Mouse (Mus musculus): ENCODE measurements around the gene Rora. TPM values are rescaled to one million over a fixed set of nuclear protein-coding genes. Genes with fewer than 3 reads are reported as not detected.

Rora gene
- total and polyA plus RNA-seq, 2 experiments: 11.3 to 30.8 TPM

GRCm38 (mm10) chr9:68673221-68673620, 19.6 kb downstream of the Rora start:
- no peaks in the 10 kb centered on the region for H3K36me3 ChIP-seq (ENCODE audit: control insufficient read depth, insufficient read depth, low read length)
- TF ChIP-seq CTCF (IDR thresholded peaks at IDR 0.05; ENCODE audit: low read depth, low read length) (no peak), POLR2A (IDR thresholded peaks at IDR 0.05; ENCODE audit: extremely low read depth, insufficient read depth, low read length) (no peak)
- no peak overlapping the region for H3K27ac ChIP-seq (replicated peaks; ENCODE audit: insufficient read depth, low read depth, low read length)
- WGBS: 21% methylated on average over 1 of the region's 1 CpGs
- no peaks in the 10 kb centered on the region for H3K27me3 ChIP-seq (ENCODE audit: control insufficient read depth, insufficient read depth, low read length)
- no peaks in the 10 kb centered on the region for H3K79me2 ChIP-seq (ENCODE audit: control insufficient read depth, insufficient read depth, low read length)
- no peak overlapping the region for H3K4me3 ChIP-seq (ENCODE audit: insufficient read depth, low read depth, low read length)
- peaks cover 8% of the 10 kb centered on the region; the same call in 1 of the 2 replicates for H3K4me1 ChIP-seq (ENCODE audit: control insufficient read depth, insufficient read depth, low read length)
- peak; percentile 51 for DNase-seq (ENCODE audit: extremely low read depth, low read depth, low spot score)
- no peak overlapping the region for H3K9ac ChIP-seq (ENCODE audit: low read depth, low read length)

GRCm38 (mm10) chr9:68679871-68680374, 26.3 kb downstream of the Rora start:
- Histone ChIP-seq H3K9ac (ENCODE audit: low read depth, low read length) (no peak overlapping the region), H3K36me3 (ENCODE audit: control insufficient read depth, insufficient read depth, low read length) (no peaks in the 10 kb centered on the region), H3K27ac (replicated peaks; ENCODE audit: insufficient read depth, low read depth, low read length) (no peak overlapping the region), H3K4me3 (ENCODE audit: insufficient read depth, low read depth, low read length) (no peak overlapping the region), H3K79me2 (ENCODE audit: control insufficient read depth, insufficient read depth, low read length) (no peaks in the 10 kb centered on the region), H3K4me1 (ENCODE audit: control insufficient read depth, insufficient read depth, low read length) (no peaks in the 10 kb centered on the region), H3K27me3 (ENCODE audit: control insufficient read depth, insufficient read depth, low read length) (no peaks in the 10 kb centered on the region)
- TF ChIP-seq CTCF (IDR thresholded peaks at IDR 0.05; ENCODE audit: low read depth, low read length): no peak
- TF ChIP-seq POLR2A (IDR thresholded peaks at IDR 0.05; ENCODE audit: extremely low read depth, insufficient read depth, low read length): no peak
- 93% methylated on average over 12 of the region's 12 CpGs for WGBS
- no peak for DNase-seq (ENCODE audit: extremely low read depth, low read depth, low spot score)

GRCm38 (mm10) chr9:68683938-68684337, 30.4 kb downstream of the Rora start:
- 79% methylated on average over 3 of the region's 3 CpGs for WGBS
- TF ChIP-seq POLR2A (IDR thresholded peaks at IDR 0.05; ENCODE audit: extremely low read depth, insufficient read depth, low read length) (no peak), CTCF (IDR thresholded peaks at IDR 0.05; ENCODE audit: low read depth, low read length) (no peak)
- H3K4me3 ChIP-seq (ENCODE audit: insufficient read depth, low read depth, low read length): no peak overlapping the region
- no peaks in the 10 kb centered on the region for H3K27me3 ChIP-seq (ENCODE audit: control insufficient read depth, insufficient read depth, low read length)
- DNase-seq (ENCODE audit: extremely low read depth, low read depth, low spot score): no peak
- H3K4me1 ChIP-seq (ENCODE audit: control insufficient read depth, insufficient read depth, low read length): peaks cover 3% of the 10 kb centered on the region
- no peak overlapping the region for H3K9ac ChIP-seq (ENCODE audit: low read depth, low read length)
- no peak overlapping the region for H3K27ac ChIP-seq (replicated peaks; ENCODE audit: insufficient read depth, low read depth, low read length)
- no peaks in the 10 kb centered on the region for H3K79me2 ChIP-seq (ENCODE audit: control insufficient read depth, insufficient read depth, low read length)
- H3K36me3 ChIP-seq (ENCODE audit: control insufficient read depth, insufficient read depth, low read length): no peaks in the 10 kb centered on the region

DNA sequence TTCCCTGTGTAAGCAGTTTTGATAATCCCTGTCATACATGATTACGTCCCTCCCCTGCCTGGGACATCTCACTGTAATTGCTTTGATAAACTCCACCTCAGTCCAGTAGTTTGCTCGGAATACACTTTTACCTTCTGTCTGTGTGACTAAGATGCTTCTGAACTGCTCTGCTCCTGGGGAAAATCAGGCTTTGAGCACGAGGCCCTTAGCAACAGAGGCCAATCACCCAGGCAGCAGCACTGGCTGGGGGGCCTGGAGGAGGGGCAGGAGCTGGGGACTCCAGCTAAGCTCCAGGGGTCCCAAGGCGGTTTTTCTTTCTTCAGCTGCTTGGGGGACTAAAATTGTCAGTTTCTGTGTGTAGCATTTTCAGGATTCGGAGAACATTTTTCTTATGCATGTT, 32.0 kb downstream of the Rora start:
- no peak overlapping the region for H3K4me3 ChIP-seq (ENCODE audit: insufficient read depth, low read depth, low read length)
- no peak overlapping the region for H3K9ac ChIP-seq (ENCODE audit: low read depth, low read length)
- H3K79me2 ChIP-seq (ENCODE audit: control insufficient read depth, insufficient read depth, low read length): no peaks in the 10 kb centered on the region

GRCm38 (mm10) chr9:68687251-68687874, 33.8 kb downstream of the Rora start:
- 56% methylated on average over 10 of the region's 10 CpGs for WGBS
- no peaks in the 10 kb centered on the region for H3K79me2 ChIP-seq (ENCODE audit: control insufficient read depth, insufficient read depth, low read length)

More for the DNA sequence above, 32.0 kb downstream of the Rora start:
- Histone ChIP-seq H3K27me3 (ENCODE audit: control insufficient read depth, insufficient read depth, low read length) (no peaks in the 10 kb centered on the region), H3K27ac (replicated peaks; ENCODE audit: insufficient read depth, low read depth, low read length) (no peak overlapping the region), H3K36me3 (ENCODE audit: control insufficient read depth, insufficient read depth, low read length) (no peaks in the 10 kb centered on the region), H3K4me1 (ENCODE audit: control insufficient read depth, insufficient read depth, low read length) (peaks cover 3% of the 10 kb centered on the region)
- 81% methylated on average over 5 of the region's 5 CpGs for WGBS
- DNase-seq (ENCODE audit: extremely low read depth, low read depth, low spot score): no peak
- no peak for TF ChIP-seq POLR2A (IDR thresholded peaks at IDR 0.05; ENCODE audit: extremely low read depth, insufficient read depth, low read length)
- TF ChIP-seq CTCF (IDR thresholded peaks at IDR 0.05; ENCODE audit: low read depth, low read length): no peak

GRCm38 (mm10) chr9:68688151-68688550, 34.6 kb downstream of the Rora start:
- WGBS: 96% methylated on average over 2 of the region's 2 CpGs
- Histone ChIP-seq H3K36me3 (ENCODE audit: control insufficient read depth, insufficient read depth, low read length) (no peaks in the 10 kb centered on the region), H3K4me3 (ENCODE audit: insufficient read depth, low read depth, low read length) (no peak overlapping the region), H3K4me1 (ENCODE audit: control insufficient read depth, insufficient read depth, low read length) (peaks cover 3% of the 10 kb centered on the region), H3K79me2 (ENCODE audit: control insufficient read depth, insufficient read depth, low read length) (no peaks in the 10 kb centered on the region), H3K27me3 (ENCODE audit: control insufficient read depth, insufficient read depth, low read length) (no peaks in the 10 kb centered on the region), H3K9ac (ENCODE audit: low read depth, low read length) (no peak overlapping the region), H3K27ac (replicated peaks; ENCODE audit: insufficient read depth, low read depth, low read length) (no peak overlapping the region)
- peak; percentile 64 for DNase-seq (ENCODE audit: extremely low read depth, low read depth, low spot score)
- no peak for TF ChIP-seq CTCF (IDR thresholded peaks at IDR 0.05; ENCODE audit: low read depth, low read length)
- TF ChIP-seq POLR2A (IDR thresholded peaks at IDR 0.05; ENCODE audit: extremely low read depth, insufficient read depth, low read length): no peak

More at GRCm38 (mm10) chr9:68687251-68687874, 33.8 kb downstream of the Rora start:
- no peak overlapping the region for H3K4me3 ChIP-seq (ENCODE audit: insufficient read depth, low read depth, low read length)
- H3K9ac ChIP-seq (ENCODE audit: low read depth, low read length): no peak overlapping the region
- peaks cover 3% of the 10 kb centered on the region for H3K4me1 ChIP-seq (ENCODE audit: control insufficient read depth, insufficient read depth, low read length)
- no peak overlapping the region for H3K27ac ChIP-seq (replicated peaks; ENCODE audit: insufficient read depth, low read depth, low read length)
- H3K36me3 ChIP-seq (ENCODE audit: control insufficient read depth, insufficient read depth, low read length): no peaks in the 10 kb centered on the region
- no peaks in the 10 kb centered on the region for H3K27me3 ChIP-seq (ENCODE audit: control insufficient read depth, insufficient read depth, low read length)
- TF ChIP-seq CTCF (IDR thresholded peaks at IDR 0.05; ENCODE audit: low read depth, low read length): no peak
- no peak for TF ChIP-seq POLR2A (IDR thresholded peaks at IDR 0.05; ENCODE audit: extremely low read depth, insufficient read depth, low read length)
- DNase-seq (ENCODE audit: extremely low read depth, low read depth, low spot score): no peak
